Mouse (Mus musculus) cerebellum, adult 2 months (tissue): ENCODE results near the gene Klhl32.

ENCODE experiments used
- CTCF ChIP-seq: fragments of 200-500 bp; IDR thresholded peaks from 2 replicates; pipeline ENCODE4 v1.5.1; 2011; ENCODE audit warnings: low read depth, mild to moderate bottlenecking, control low read depth, low read length, moderate library complexity, borderline replicate concordance; ENCODE audit not compliant: insufficient read depth
- POLR2A ChIP-seq: fragments of 200-500 bp; IDR thresholded peaks from 2 replicates; pipeline ENCODE4 v1.6.1; 2011; ENCODE audit warnings: low read length, control low read depth, borderline replicate concordance; ENCODE audit not compliant: insufficient read depth

GRCm38 (mm10) chr4:24793726-24794345 lies 57.1 kb downstream of the Klhl32 start:
- TF ChIP-seq CTCF (no peak), POLR2A (no peak)
